Mouse (Mus musculus) mammary gland, adult 2 months (tissue): ENCODE results near the gene Dph2. TPM values are rescaled to one million over a fixed set of nuclear protein-coding genes. Genes with fewer than 3 reads are reported as not detected.

Experiments
- polyA plus RNA-seq: library from polyadenylated mRNA; depleted of rRNA; stranded (reverse); fragments of >200 nt; gene quantifications from 2 replicates; pipeline ENCODE4 v1.2.3, GENCODE M21; 2012; ENCODE audit warnings: low replicate concordance; rRNA removed

Dph2 gene
- polyA plus RNA-seq = 17.5 and 19.1 TPM in 2 replicates

GRCm38 (mm10) chr4:117891738-117892161, at the start of gene Dph2:
Gene Dph2 (minus strand): TSS chr4:117892032.

GRCm38 (mm10) chr4:117929391-117929881, 37.6 kb upstream of the Dph2 start, which contains the start of gene Artn:
Gene Artn (minus strand): TSS chr4:117929763.

GRCm38 (mm10) chr4:117914591-117915442, 23.0 kb upstream of the Dph2 start, which contains the start of gene Ipo13:
Gene Ipo13 (minus strand): TSS chr4:117914999.

GRCm38 (mm10) chr4:117887133-117887532, 4.7 kb downstream of the Dph2 start, which contains the start of gene Atp6v0b:
Gene Atp6v0b (minus strand): TSS chr4:117887333.

GRCm38 (mm10) chr4:117882701-117883691, 8.8 kb downstream of the Dph2 start, which contains the start of gene B4galt2:
Gene B4galt2 (minus strand): TSS chr4:117883487.

GRCm38 (mm10) chr4:117872471-117872886, 19.4 kb downstream of the Dph2 start, which contains the start of gene Ccdc24:
Gene Ccdc24 (minus strand): TSS chr4:117872557.

Other genes starting within 250 kb of the Dph2 start
- 15.3 and 16.1 TPM in 2 replicates for gene Dmap1, start 209.8 kb downstream of the Dph2 start, polyA plus RNA-seq
- gene Gm12845, start 167.6 kb downstream of the Dph2 start, polyA plus RNA-seq = not detected in 2 replicates
- not detected in 2 replicates for gene Klf17, start 126.4 kb downstream of the Dph2 start, polyA plus RNA-seq
- 13.1 and 25.0 TPM in 2 replicates for gene Slc6a9, start 57.5 kb downstream of the Dph2 start, polyA plus RNA-seq
- gene Ccdc24, start 19.5 kb downstream of the Dph2 start, polyA plus RNA-seq = 1.9 and 2.8 TPM in 2 replicates
- 21.0 and 40.0 TPM in 2 replicates for gene B4galt2, start 8.5 kb downstream of the Dph2 start, polyA plus RNA-seq
- 407 and 472 TPM in 2 replicates for gene Atp6v0b, start 4.7 kb downstream of the Dph2 start, polyA plus RNA-seq
- 59.7 and 121 TPM in 2 replicates for gene Ipo13, start 23.0 kb upstream of the Dph2 start, polyA plus RNA-seq
- 0.37 and 1.1 TPM in 2 replicates for gene Artn, start 37.7 kb upstream of the Dph2 start, polyA plus RNA-seq
- gene St3gal3, start 242.9 kb upstream of the Dph2 start, polyA plus RNA-seq = 29.0 and 39.9 TPM in 2 replicates